Mouse (Mus musculus): Measurements from ENCODE around the gene BC049715. TPM values are rescaled to one million over a fixed set of nuclear protein-coding genes. Genes with fewer than 3 reads are reported as not detected.
"Not testable (repeated sequence)": the region's sequence is repeated elsewhere in the genome, so short reads cannot be mapped to it uniquely, and the experiment has no call there.

The BC049715 gene
- 1.2 and 2.4 TPM in 2 replicates for polyA plus RNA-seq (2015; fragmentation: Nextera tagmentation; extraction: Ambion mirVana)

GRCm38 (mm10) chr6:136827516-136827880 lies at the start of gene BC049715:
BC049715 (plus strand) TSS chr6:136827626.
- peaks cover 16% of the 10 kb centered on the region for H3K4me1 ChIP-seq (replicated peaks)
- H3K27ac ChIP-seq = peak within 1 kb of the TSS; percentile 85
- H3K9me3 ChIP-seq (replicated peaks) = no peaks in the 10 kb centered on the region
- ATAC-seq (ENCODE audit: low read depth) (no peak; the same call in 1 of the 2 replicates), DNase-seq (no peak)
- H3K9ac ChIP-seq = peak within 1 kb of the TSS; percentile 97
- H3K36me3 ChIP-seq = peaks cover 28% of the 10 kb centered on the region
- peak within 1 kb of the TSS; percentile 89 for H3K4me3 ChIP-seq (replicated peaks)
- no peaks in the 10 kb centered on the region for H3K27me3 ChIP-seq
- under 1% methylated on average over 34 of the region's 34 CpGs for WGBS (ENCODE audit: insufficient replicate concordance)
- H3K4me2 ChIP-seq = peak within 1 kb of the TSS; percentile 81

GRCm38 (mm10) chr6:136781377-136781986 lies 45.9 kb upstream of the BC049715 start, which contains the start of gene Gucy2c:
Gucy2c (minus strand) TSS chr6:136781765.
- no peak within 1 kb of the TSS for H3K4me3 ChIP-seq (replicated peaks)

GRCm38 (mm10) chr6:136782146-136782545 lies 45.3 kb upstream of the BC049715 start:
- Histone ChIP-seq H3K4me2 (no peak overlapping the region), H3K36me3 (no peaks in the 10 kb centered on the region), H3K9me3 (replicated peaks) (no peaks in the 10 kb centered on the region), H3K27ac (no peak overlapping the region), H3K4me1 (replicated peaks) (no peaks in the 10 kb centered on the region), H3K9ac (no peak overlapping the region), H3K4me3 (replicated peaks) (no peak overlapping the region), H3K27me3 (no peaks in the 10 kb centered on the region)
- no peak for ATAC-seq (ENCODE audit: low read depth)
- 73% methylated on average over 12 of the region's 12 CpGs for WGBS (ENCODE audit: insufficient replicate concordance)
- DNase-seq = no peak

More at GRCm38 (mm10) chr6:136781377-136781986, 45.9 kb upstream of the BC049715 start, which contains the start of gene Gucy2c:
- WGBS (ENCODE audit: insufficient replicate concordance) = 71% methylated on average over 20 of the region's 20 CpGs
- Histone ChIP-seq H3K9ac (no peak within 1 kb of the TSS), H3K9me3 (replicated peaks) (no peaks in the 10 kb centered on the region), H3K4me2 (no peak within 1 kb of the TSS), H3K36me3 (no peaks in the 10 kb centered on the region), H3K27me3 (no peaks in the 10 kb centered on the region), H3K27ac (no peak within 1 kb of the TSS), H3K4me1 (replicated peaks) (no peaks in the 10 kb centered on the region)
- ATAC-seq (ENCODE audit: low read depth) = no peak
- DNase-seq = no peak

- ATAC-seq (ENCODE audit: low read depth) = no peak
These were observed 44.7 kb upstream of the BC049715 start for GRCm38 (mm10) chr6:136782761-136783160.

GRCm38 (mm10) chr6:136789391-136789971 lies 37.9 kb upstream of the BC049715 start:
- Histone ChIP-seq H3K9ac (no peak overlapping the region), H3K4me2 (no peak overlapping the region), H3K4me3 (replicated peaks) (no peak overlapping the region), H3K36me3 (no peaks in the 10 kb centered on the region), H3K27ac (no peak overlapping the region), H3K4me1 (replicated peaks) (peaks cover 17% of the 10 kb centered on the region), H3K27me3 (peaks cover 19% of the 10 kb centered on the region), H3K9me3 (replicated peaks) (no peaks in the 10 kb centered on the region)
- no peak for ATAC-seq (ENCODE audit: low read depth)
- DNase-seq = no peak
- 48% methylated on average over 5 of the region's 5 CpGs for WGBS (ENCODE audit: insufficient replicate concordance)

More at GRCm38 (mm10) chr6:136782761-136783160, 44.7 kb upstream of the BC049715 start:
- Histone ChIP-seq H3K4me2 (no peak overlapping the region), H3K9ac (no peak overlapping the region), H3K36me3 (no peaks in the 10 kb centered on the region), H3K27ac (no peak overlapping the region), H3K9me3 (replicated peaks) (no peaks in the 10 kb centered on the region), H3K27me3 (no peaks in the 10 kb centered on the region), H3K4me1 (replicated peaks) (no peaks in the 10 kb centered on the region), H3K4me3 (replicated peaks) (no peak overlapping the region)
- WGBS (ENCODE audit: insufficient replicate concordance) = 71% methylated on average over 9 of the region's 9 CpGs
- DNase-seq = no peak

- Histone ChIP-seq H3K27ac (no peak overlapping the region), H3K4me2 (peak overlapping the region; percentile 73), H3K4me1 (replicated peaks) (peaks cover 37% of the 10 kb centered on the region), H3K27me3 (peaks cover 19% of the 10 kb centered on the region), H3K9ac (peak overlapping the region; percentile 64), H3K36me3 (no peaks in the 10 kb centered on the region), H3K9me3 (replicated peaks) (no peaks in the 10 kb centered on the region), H3K4me3 (replicated peaks) (peak overlapping the region; percentile 53)
- no peak for ATAC-seq (ENCODE audit: low read depth)
- WGBS (ENCODE audit: insufficient replicate concordance) = 23% methylated on average over 16 of the region's 16 CpGs
- DNase-seq = no peak
These were observed 34.3 kb upstream of the BC049715 start for GRCm38 (mm10) chr6:136792884-136793758.

GRCm38 (mm10) chr6:136793831-136794525 lies 33.4 kb upstream of the BC049715 start:
- no peaks in the 10 kb centered on the region for H3K36me3 ChIP-seq
- H3K4me1 ChIP-seq (replicated peaks) = peaks cover 44% of the 10 kb centered on the region
- no peak overlapping the region for H3K27ac ChIP-seq
- no peaks in the 10 kb centered on the region for H3K9me3 ChIP-seq (replicated peaks)
- ATAC-seq (ENCODE audit: low read depth) (no peak), DNase-seq (no peak)
- H3K4me3 ChIP-seq (replicated peaks) = peak overlapping the region; percentile 53
- H3K9ac ChIP-seq = peak overlapping the region; percentile 64
- H3K4me2 ChIP-seq = peak overlapping the region; percentile 73
- WGBS (ENCODE audit: insufficient replicate concordance) = under 1% methylated on average over 24 of the region's 24 CpGs
- peaks cover 19% of the 10 kb centered on the region for H3K27me3 ChIP-seq

GRCm38 (mm10) chr6:136795110-136795509 lies 32.3 kb upstream of the BC049715 start:
- Histone ChIP-seq H3K4me2 (0 out of 2 replicates have a peak overlapping the region, but pooled peaks have one; percentile 12), H3K9ac (no peak overlapping the region), H3K4me3 (replicated peaks) (no peak overlapping the region), H3K36me3 (no peaks in the 10 kb centered on the region), H3K9me3 (replicated peaks) (no peaks in the 10 kb centered on the region), H3K27me3 (peaks cover 19% of the 10 kb centered on the region), H3K27ac (no peak overlapping the region; the same call in 1 of the 2 replicates), H3K4me1 (replicated peaks) (peaks cover 51% of the 10 kb centered on the region)
- ATAC-seq (ENCODE audit: low read depth) = peak; percentile 19; the same call in 1 of the 2 replicates
- WGBS (ENCODE audit: insufficient replicate concordance) = 17% methylated on average over 1 of the region's 1 CpGs
- DNase-seq = no peak

GRCm38 (mm10) chr6:136795850-136796249 lies 31.6 kb upstream of the BC049715 start:
- ATAC-seq (ENCODE audit: low read depth) = no peak

GRCm38 (mm10) chr6:136797874-136798693 lies 29.3 kb upstream of the BC049715 start:
- H3K9me3 ChIP-seq (replicated peaks); H3K36me3 ChIP-seq; H3K27me3 ChIP-seq; DNase-seq: not testable (repeated sequence)
- Histone ChIP-seq H3K4me3 (replicated peaks) (peak overlapping the region; percentile 60), H3K4me2 (peak overlapping the region; percentile 57), H3K4me1 (replicated peaks) (peaks cover 69% of the 10 kb centered on the region), H3K9ac (peak overlapping the region; percentile 73), H3K27ac (peak overlapping the region; percentile 97)
- 51% methylated on average over 3 of the region's 3 CpGs for WGBS (ENCODE audit: insufficient replicate concordance)
- ATAC-seq (ENCODE audit: low read depth) = peak; percentile 97

More at GRCm38 (mm10) chr6:136795850-136796249, 31.6 kb upstream of the BC049715 start:
- peaks cover 19% of the 10 kb centered on the region for H3K27me3 ChIP-seq
- no peak for DNase-seq
- H3K36me3 ChIP-seq = no peaks in the 10 kb centered on the region
- H3K4me1 ChIP-seq (replicated peaks) = peaks cover 58% of the 10 kb centered on the region
- H3K27ac ChIP-seq = no peak overlapping the region
- no peak overlapping the region for H3K4me2 ChIP-seq
- H3K9ac ChIP-seq = no peak overlapping the region
- 68% methylated on average over 6 of the region's 6 CpGs for WGBS (ENCODE audit: insufficient replicate concordance)
- no peak overlapping the region for H3K4me3 ChIP-seq (replicated peaks)
- no peaks in the 10 kb centered on the region for H3K9me3 ChIP-seq (replicated peaks)

Measured in liver, embryonic 13.5 days (tissue).